Mouse (Mus musculus): Measurements from ENCODE around the gene Ocln. TPM values are rescaled to one million over a fixed set of nuclear protein-coding genes. Genes with fewer than 3 reads are reported as not detected.
A peak's percentile ranks its signal among the peaks of the same experiment; 100 is the strongest.
"Not testable (repeated sequence)": the region's sequence is repeated elsewhere in the genome, so short reads cannot be mapped to it uniquely, and the experiment has no call there.

Gene Ocln
- polyA plus RNA-seq, 1 experiment from 2014 or later, result 96.4 TPM

- Histone ChIP-seq H3K36me3 (ENCODE audit: control insufficient read depth, insufficient read depth, low read length) (no peaks in the 10 kb centered on the region), H3K4me2 (ENCODE audit: low read depth, low read length) (no peak overlapping the region), H3K27me3 (replicated peaks; ENCODE audit: control insufficient read depth, insufficient read depth, low read length) (no peaks in the 10 kb centered on the region), H3K9ac (ENCODE audit: low read depth, low read length) (no peak overlapping the region), H3K4me1 (ENCODE audit: control insufficient read depth, insufficient read depth, low read length) (no peaks in the 10 kb centered on the region), H3K9me3 (ENCODE audit: control insufficient read depth, low read length) (no peaks in the 10 kb centered on the region), H3K27ac (ENCODE audit: low read length) (no peak overlapping the region), H3K4me3 (ENCODE audit: low read length) (no peak overlapping the region)
- ATAC-seq, result no peak
- 74% methylated on average over 4 of the region's 4 CpGs for WGBS
Observed at GRCm38 (mm10) chr13:100511860-100512364, 40.6 kb downstream of the Ocln start.

- Histone ChIP-seq H3K4me2 (ENCODE audit: low read depth, low read length) (no peak overlapping the region), H3K4me3 (ENCODE audit: low read length) (no peak overlapping the region), H3K9me3 (ENCODE audit: control insufficient read depth, low read length) (no peaks in the 10 kb centered on the region), H3K27ac (ENCODE audit: low read length) (no peak overlapping the region), H3K4me1 (ENCODE audit: control insufficient read depth, insufficient read depth, low read length) (no peaks in the 10 kb centered on the region), H3K9ac (ENCODE audit: low read depth, low read length) (no peak overlapping the region), H3K36me3 (ENCODE audit: control insufficient read depth, insufficient read depth, low read length) (no peaks in the 10 kb centered on the region), H3K27me3 (replicated peaks; ENCODE audit: control insufficient read depth, insufficient read depth, low read length) (no peaks in the 10 kb centered on the region)
- 70% methylated on average over 7 of the region's 7 CpGs for WGBS
- no peak for ATAC-seq
Observed at GRCm38 (mm10) chr13:100511146-100511859, 41.2 kb downstream of the Ocln start.

- H3K27ac ChIP-seq (ENCODE audit: low read length); ATAC-seq; H3K27me3 ChIP-seq (replicated peaks; ENCODE audit: control insufficient read depth, insufficient read depth, low read length); H3K4me3 ChIP-seq (ENCODE audit: low read length); H3K4me2 ChIP-seq (ENCODE audit: low read depth, low read length); H3K36me3 ChIP-seq (ENCODE audit: control insufficient read depth, insufficient read depth, low read length); H3K4me1 ChIP-seq (ENCODE audit: control insufficient read depth, insufficient read depth, low read length); H3K9ac ChIP-seq (ENCODE audit: low read depth, low read length); H3K9me3 ChIP-seq (ENCODE audit: control insufficient read depth, low read length): not testable (repeated sequence)
Observed at GRCm38 (mm10) chr13:100499625-100500024, 52.9 kb downstream of the Ocln start.

- Histone ChIP-seq H3K4me3 (ENCODE audit: low read length) (no peak overlapping the region), H3K4me1 (ENCODE audit: control insufficient read depth, insufficient read depth, low read length) (peaks cover 12% of the 10 kb centered on the region; the same call in 1 of the 2 replicates), H3K4me2 (ENCODE audit: low read depth, low read length) (no peak overlapping the region), H3K9me3 (ENCODE audit: control insufficient read depth, low read length) (no peaks in the 10 kb centered on the region), H3K27me3 (replicated peaks; ENCODE audit: control insufficient read depth, insufficient read depth, low read length) (no peaks in the 10 kb centered on the region), H3K27ac (ENCODE audit: low read length) (no peak overlapping the region), H3K36me3 (ENCODE audit: control insufficient read depth, insufficient read depth, low read length) (no peaks in the 10 kb centered on the region), H3K9ac (ENCODE audit: low read depth, low read length) (no peak overlapping the region)
- WGBS, result 83% methylated on average over 4 of the region's 4 CpGs
- no peak for ATAC-seq
Observed at GRCm38 (mm10) chr13:100495337-100495736, 57.2 kb downstream of the Ocln start.

GRCm38 (mm10) chr13:100494370-100494769, 58.1 kb downstream of the Ocln start:
- not testable (repeated sequence) for H3K9ac ChIP-seq (ENCODE audit: low read depth, low read length); ATAC-seq; H3K27me3 ChIP-seq (replicated peaks; ENCODE audit: control insufficient read depth, insufficient read depth, low read length); H3K27ac ChIP-seq (ENCODE audit: low read length); H3K4me2 ChIP-seq (ENCODE audit: low read depth, low read length); H3K36me3 ChIP-seq (ENCODE audit: control insufficient read depth, insufficient read depth, low read length); H3K4me3 ChIP-seq (ENCODE audit: low read length); H3K9me3 ChIP-seq (ENCODE audit: control insufficient read depth, low read length)
- H3K4me1 ChIP-seq (ENCODE audit: control insufficient read depth, insufficient read depth, low read length), result peaks cover 12% of the 10 kb centered on the region; the same call in 1 of the 2 replicates
- WGBS, result 58% methylated on average over 8 of the region's 8 CpGs

GRCm38 (mm10) chr13:100493313-100493712, 59.2 kb downstream of the Ocln start:
- Histone ChIP-seq H3K36me3 (ENCODE audit: control insufficient read depth, insufficient read depth, low read length) (no peaks in the 10 kb centered on the region), H3K9me3 (ENCODE audit: control insufficient read depth, low read length) (no peaks in the 10 kb centered on the region), H3K4me1 (ENCODE audit: control insufficient read depth, insufficient read depth, low read length) (peaks cover 12% of the 10 kb centered on the region; the same call in 1 of the 2 replicates), H3K4me3 (ENCODE audit: low read length) (no peak overlapping the region), H3K9ac (ENCODE audit: low read depth, low read length) (no peak overlapping the region), H3K27ac (ENCODE audit: low read length) (peak overlapping the region; percentile 29; the same call in 1 of the 2 replicates), H3K27me3 (replicated peaks; ENCODE audit: control insufficient read depth, insufficient read depth, low read length) (no peaks in the 10 kb centered on the region), H3K4me2 (ENCODE audit: low read depth, low read length) (no peak overlapping the region)
- 54% methylated on average over 8 of the region's 8 CpGs for WGBS
- ATAC-seq, result peak; percentile 37

- Histone ChIP-seq H3K4me3 (ENCODE audit: low read length) (peak within 1 kb of the TSS; percentile 89), H3K27ac (ENCODE audit: low read length) (peak within 1 kb of the TSS; percentile 90), H3K27me3 (replicated peaks; ENCODE audit: control insufficient read depth, insufficient read depth, low read length) (no peaks in the 10 kb centered on the region), H3K4me1 (ENCODE audit: control insufficient read depth, insufficient read depth, low read length) (peaks cover 12% of the 10 kb centered on the region; the same call in 1 of the 2 replicates), H3K36me3 (ENCODE audit: control insufficient read depth, insufficient read depth, low read length) (no peaks in the 10 kb centered on the region), H3K9ac (ENCODE audit: low read depth, low read length) (peak within 1 kb of the TSS; percentile 95), H3K9me3 (ENCODE audit: control insufficient read depth, low read length) (no peaks in the 10 kb centered on the region), H3K4me2 (ENCODE audit: low read depth, low read length) (peak within 1 kb of the TSS; percentile 64)
- WGBS, result under 1% methylated on average over 50 of the region's 51 CpGs
- ATAC-seq, result peak; percentile 86
Observed at GRCm38 (mm10) chr13:100492061-100492787, 60.3 kb downstream of the Ocln start, which contains the start of gene Gtf2h2. TSS of gene Gtf2h2 (minus strand) at chr13:100492579.

- Histone ChIP-seq H3K4me1 (ENCODE audit: control insufficient read depth, insufficient read depth, low read length) (peaks cover 12% of the 10 kb centered on the region; the same call in 1 of the 2 replicates), H3K36me3 (ENCODE audit: control insufficient read depth, insufficient read depth, low read length) (peaks cover under 1% of the 10 kb centered on the region; the same call in 1 of the 2 replicates), H3K9me3 (ENCODE audit: control insufficient read depth, low read length) (no peaks in the 10 kb centered on the region), H3K9ac (ENCODE audit: low read depth, low read length) (peak overlapping the region; percentile 95), H3K27ac (ENCODE audit: low read length) (peak overlapping the region; percentile 90), H3K4me2 (ENCODE audit: low read depth, low read length) (peak overlapping the region; percentile 64), H3K27me3 (replicated peaks; ENCODE audit: control insufficient read depth, insufficient read depth, low read length) (no peaks in the 10 kb centered on the region), H3K4me3 (ENCODE audit: low read length) (peak overlapping the region; percentile 89)
- WGBS, result 13% methylated on average over 6 of the region's 6 CpGs
- ATAC-seq, result no peak
Observed at GRCm38 (mm10) chr13:100491623-100492022, 60.9 kb downstream of the Ocln start.

- no peak for ATAC-seq
- H3K27me3 ChIP-seq (replicated peaks; ENCODE audit: control insufficient read depth, insufficient read depth, low read length), result no peaks in the 10 kb centered on the region
- 82% methylated on average over 5 of the region's 5 CpGs for WGBS
Observed at GRCm38 (mm10) chr13:100490424-100490823, 62.1 kb downstream of the Ocln start.

More at GRCm38 (mm10) chr13:100490424-100490823, 62.1 kb downstream of the Ocln start:
- peaks cover 3% of the 10 kb centered on the region; the same call in 1 of the 2 replicates for H3K36me3 ChIP-seq (ENCODE audit: control insufficient read depth, insufficient read depth, low read length)
- H3K27ac ChIP-seq (ENCODE audit: low read length), result no peak overlapping the region
- 0 out of 2 replicates have a peak overlapping the region, but pooled peaks have one; percentile 16 for H3K4me3 ChIP-seq (ENCODE audit: low read length)
- no peaks in the 10 kb centered on the region for H3K9me3 ChIP-seq (ENCODE audit: control insufficient read depth, low read length)
- H3K4me1 ChIP-seq (ENCODE audit: control insufficient read depth, insufficient read depth, low read length), result peaks cover 12% of the 10 kb centered on the region; the same call in 1 of the 2 replicates
- peak overlapping the region; percentile 33; the same call in 1 of the 2 replicates for H3K4me2 ChIP-seq (ENCODE audit: low read depth, low read length)
- no peak overlapping the region; the same call in 1 of the 2 replicates for H3K9ac ChIP-seq (ENCODE audit: low read depth, low read length)
